Mouse (Mus musculus) left cerebral cortex, adult 2 months (tissue): Measurements from ENCODE around the gene Tmem239. TPM values are rescaled to one million over a fixed set of nuclear protein-coding genes. Genes with fewer than 3 reads are reported as not detected.
A peak's percentile ranks its signal among the peaks of the same experiment; 100 is the strongest.

ENCODE experiments used
- DNase-seq, 2 experiments: peaks; one replicate each; pipeline ENCODE4 v3.0.0; 2021 to 2022; ENCODE audit warnings: low spot score in 2 of 2, mixed read lengths in 1 of 2; ENCODE audit errors: extremely low spot score in 1 of 2
- H3K27ac ChIP-seq: fragments of 200-600 bp; 2 replicates; pipeline ENCODE4 v1.8.1; 2022
- H3K4me3 ChIP-seq: fragments of 200-600 bp; 2 replicates; pipeline ENCODE4 v1.8.1; 2022
- CTCF ChIP-seq: fragments of 200-600 bp; IDR thresholded peaks from 2 replicates; pipeline ENCODE4 v1.8.1; 2022; ENCODE audit warnings: antibody characterized with exemption, mild to moderate bottlenecking, moderate library complexity
- intact Hi-C: fragments of 180-260 bp; cut with DNase I; formaldehyde crosslinking; loops from one replicate; pipeline ENCODE4 v1.15.1; 2025
- total RNA-seq, 2 experiments: library from RNA; stranded (reverse); gene quantifications; 2 replicates each; pipeline ENCODE4 v1.2.3; 2021

Tmem239 gene
- total RNA-seq, 2 experiments from 2014 or later, result not detected

DNA sequence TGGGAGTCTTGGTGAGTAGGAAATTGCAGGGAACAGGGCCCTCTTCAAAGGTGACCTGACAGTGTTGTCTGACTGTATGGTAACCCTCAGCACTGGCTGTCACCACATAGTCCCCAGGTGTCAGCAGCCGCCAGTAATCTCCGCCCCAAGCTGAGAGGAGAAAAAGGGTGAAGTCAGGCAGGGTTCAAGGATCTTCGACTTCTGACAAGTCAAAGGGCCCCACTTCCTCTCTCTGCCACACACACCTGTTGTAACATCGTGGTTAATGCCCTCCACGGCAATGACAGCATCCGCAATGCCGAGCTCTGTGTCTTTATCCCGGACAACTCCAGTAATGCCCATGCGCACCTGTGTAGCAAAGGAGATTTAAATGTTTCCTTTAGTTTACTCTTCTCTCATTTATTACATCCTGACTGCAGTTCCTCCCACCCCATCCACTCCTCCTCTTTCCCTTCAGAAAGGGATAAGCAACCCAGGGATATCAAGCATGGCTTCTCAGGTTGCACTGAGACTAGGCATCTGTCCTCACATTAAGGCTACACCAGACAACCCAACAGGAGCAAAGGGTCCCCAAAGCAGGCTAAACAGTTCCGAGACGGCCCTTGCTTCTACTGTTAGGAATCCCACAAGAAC is 15.2 kb upstream of the Tmem239 start:
- TF ChIP-seq CTCF, result no peak
- DNase-seq, result no peak
- H3K27ac ChIP-seq, result no peak overlapping the region
- intact Hi-C loops, result no loop called here
- H3K4me3 ChIP-seq, result no peak overlapping the region

DNA sequence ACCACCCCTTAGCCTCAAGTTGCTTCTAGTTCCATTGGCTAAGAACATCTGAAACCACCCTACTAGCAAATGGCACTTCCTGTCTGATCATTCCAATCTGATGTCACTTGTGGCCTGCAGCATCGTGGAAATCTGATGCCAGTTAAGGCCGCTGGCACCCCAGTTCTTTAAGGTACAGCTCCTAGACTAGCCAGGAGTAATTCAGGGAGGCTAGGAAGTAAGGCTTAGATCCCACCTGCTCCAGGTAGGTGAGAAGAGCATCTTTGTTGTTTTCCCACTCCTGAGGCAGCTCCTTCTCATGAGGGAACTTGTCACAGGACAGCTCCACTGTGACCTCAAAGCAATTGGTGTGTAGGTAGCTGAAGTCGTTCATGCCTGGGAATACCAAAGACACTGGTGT is 13.4 kb upstream of the Tmem239 start:
- intact Hi-C loops, result no loop called here
- no peak for TF ChIP-seq CTCF
- DNase-seq, result no peak
- H3K4me3 ChIP-seq, result no peak overlapping the region
- H3K27ac ChIP-seq, result no peak overlapping the region

DNA sequence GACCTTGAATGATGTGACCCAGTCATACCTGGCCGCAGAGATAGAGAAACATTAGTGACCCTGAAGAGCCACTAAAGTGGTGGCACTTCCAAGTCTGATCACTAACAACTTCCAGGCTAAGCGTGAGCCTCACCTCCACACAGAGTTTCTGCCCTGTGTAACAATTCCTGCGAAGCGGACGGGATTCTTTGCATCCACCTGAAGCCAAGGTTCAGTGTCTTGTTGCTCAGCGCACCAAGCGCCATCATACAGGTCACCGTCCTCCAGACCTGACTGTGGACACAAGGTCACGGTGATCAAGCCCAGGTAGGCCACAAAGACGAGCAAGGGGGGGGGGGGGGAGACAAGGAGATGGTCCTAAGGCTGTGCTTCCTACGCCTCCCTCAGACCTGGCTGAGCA is 10.6 kb upstream of the Tmem239 start:
- TF ChIP-seq CTCF, result no peak
- Histone ChIP-seq H3K4me3 (no peak overlapping the region), H3K27ac (no peak overlapping the region)
- DNase-seq, result no peak
- intact Hi-C loops, result no loop called here

DNA sequence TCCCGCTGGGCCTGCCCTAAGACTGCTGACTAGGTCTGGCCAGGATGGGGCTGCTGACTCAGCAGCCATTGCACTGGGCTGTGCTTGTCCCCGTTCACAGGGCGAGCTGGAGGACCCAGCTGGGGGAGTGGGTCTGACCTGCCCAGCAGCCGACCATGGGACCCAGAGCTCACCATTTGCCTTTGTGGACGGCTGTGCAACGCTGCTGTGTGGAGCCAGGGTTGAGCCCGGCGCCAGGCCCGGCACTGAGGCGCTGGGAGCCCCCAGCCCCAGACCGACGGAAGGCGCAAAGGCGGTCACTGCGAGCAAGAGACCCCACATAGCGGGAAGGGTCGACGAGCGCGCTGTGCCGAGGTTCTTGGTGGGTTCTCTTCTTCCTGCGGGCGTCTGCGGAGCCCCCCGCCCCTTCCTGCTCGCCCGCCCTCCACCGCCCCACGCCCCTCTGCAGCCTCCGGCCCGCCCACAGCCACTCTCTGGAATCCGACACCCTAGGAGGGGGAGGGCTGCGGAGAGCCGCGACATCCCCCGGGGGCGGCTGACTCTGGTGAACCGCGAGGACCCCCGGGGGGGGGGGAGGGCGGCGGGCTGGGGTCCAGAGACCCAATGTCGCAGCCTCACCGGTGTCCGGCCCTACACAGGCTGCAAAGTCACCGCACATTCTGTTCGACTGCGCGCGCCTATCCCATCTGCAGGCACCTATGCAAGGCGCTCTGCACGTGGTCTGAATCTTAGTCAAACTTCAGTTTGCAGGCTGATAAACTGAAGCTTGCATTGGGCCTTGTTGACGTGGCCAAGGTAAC is 8.9 kb upstream of the Tmem239 start, which contains the start of gene Cpxm1:
Cpxm1 (minus strand) TSS at position 389 of the 800 bp plus-strand sequence.
- Histone ChIP-seq H3K27ac (no peak within 1 kb of the TSS), H3K4me3 (peak within 1 kb of the TSS; percentile 43)
- no peak for TF ChIP-seq CTCF
- no peak for DNase-seq
- intact Hi-C loops, result no loop called here

DNA sequence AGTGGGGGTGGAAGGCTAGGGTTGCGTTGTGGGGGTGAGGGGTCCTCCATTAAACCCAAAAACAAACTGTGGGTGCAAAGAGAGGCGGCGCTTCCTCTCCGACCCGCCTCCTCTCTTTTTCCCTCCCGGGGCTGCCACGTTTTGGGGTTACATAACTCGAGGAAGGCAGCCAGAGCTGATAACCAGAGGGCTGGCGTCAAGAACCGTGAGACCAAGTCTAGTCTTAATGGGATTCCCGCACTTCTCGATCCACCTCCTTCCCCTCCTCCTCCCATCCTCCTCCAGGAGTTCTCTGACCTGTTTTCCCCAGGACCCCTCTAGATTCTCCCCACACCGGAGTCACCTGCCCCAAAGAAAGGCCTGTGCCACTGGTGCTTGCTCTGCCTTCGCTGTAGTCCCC is 8.2 kb upstream of the Tmem239 start:
- intact Hi-C loops, result no loop called here
- DNase-seq, result no peak
- TF ChIP-seq CTCF, result no peak
- H3K4me3 ChIP-seq, result peak overlapping the region; percentile 43
- H3K27ac ChIP-seq, result no peak overlapping the region

DNA sequence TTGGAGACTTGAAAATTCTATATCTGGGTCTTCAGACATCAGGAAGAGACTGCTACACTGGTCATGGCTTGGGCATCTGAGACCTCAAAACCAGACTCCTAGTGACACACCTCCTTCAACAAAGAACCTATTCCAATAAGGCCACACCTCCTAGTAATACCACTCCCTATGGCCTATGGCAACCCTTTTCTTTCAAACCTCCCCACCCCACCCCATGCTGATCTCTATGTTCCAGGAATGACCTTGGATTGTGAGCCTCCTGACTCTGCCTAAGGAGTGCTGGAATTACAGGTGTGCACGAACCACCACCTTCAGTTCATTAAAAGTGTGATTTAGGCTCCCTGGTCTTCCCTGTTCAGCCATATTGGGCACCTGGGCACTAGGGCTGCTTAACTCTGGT is 6.2 kb upstream of the Tmem239 start:
- intact Hi-C loops, result no loop called here
- H3K4me3 ChIP-seq, result no peak overlapping the region

DNA sequence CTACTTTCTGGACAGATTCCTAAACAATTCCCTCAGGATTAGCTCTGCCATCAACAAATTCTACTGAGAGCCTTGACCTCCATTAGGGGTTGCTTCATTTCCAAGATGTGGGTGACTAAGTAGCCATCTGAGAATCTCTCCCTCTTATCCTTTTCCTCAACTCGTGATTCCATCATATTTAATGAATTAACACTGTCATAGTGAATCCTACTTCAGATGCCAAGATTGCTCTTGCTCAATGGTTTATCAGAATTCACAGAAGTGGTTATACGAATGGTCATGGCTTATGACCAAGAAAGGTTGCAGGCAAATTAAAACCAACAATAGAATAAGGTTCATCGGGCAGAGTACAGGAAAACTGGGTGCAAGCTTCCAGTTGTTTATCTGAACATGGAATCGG is 4.4 kb upstream of the Tmem239 start:
- Histone ChIP-seq H3K27ac (no peak overlapping the region), H3K4me3 (no peak overlapping the region)
- no peak for TF ChIP-seq CTCF
- intact Hi-C loops, result no loop called here
- DNase-seq, result no peak

More for the DNA sequence above, 6.2 kb upstream of the Tmem239 start:
- DNase-seq, result no peak
- TF ChIP-seq CTCF, result no peak
- H3K27ac ChIP-seq, result no peak overlapping the region

DNA sequence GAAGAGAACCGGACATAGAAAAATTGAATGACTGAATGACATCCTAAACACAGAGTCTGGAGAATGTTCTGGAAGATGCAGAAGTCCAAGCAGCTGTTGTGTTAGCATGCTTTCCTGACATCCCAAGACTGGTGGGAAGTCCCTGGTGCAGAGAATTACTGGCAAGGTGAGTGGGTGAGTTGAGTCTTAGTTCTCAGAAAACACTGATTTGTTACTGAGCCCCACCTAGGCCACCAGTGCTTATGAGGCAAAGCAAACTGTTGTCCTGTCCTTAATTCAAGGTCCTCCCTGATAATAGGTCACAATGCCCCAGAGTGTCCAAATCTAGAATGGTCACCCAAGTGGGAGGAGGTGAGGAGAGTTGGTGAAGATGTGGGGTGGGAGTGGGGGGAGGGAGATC is 1.3 kb upstream of the Tmem239 start, which contains the start of the genes Gm28372 and 1700020A23Rik:
Gm28372 (plus strand) TSS at position 301 of the 400 bp plus-strand sequence.
1700020A23Rik (plus strand) TSS at position 321 of the 400 bp plus-strand sequence.
- Histone ChIP-seq H3K27ac (no peak within 1 kb of the TSS), H3K4me3 (no peak within 1 kb of the TSS)
- no peak for TF ChIP-seq CTCF
- DNase-seq, result no peak
- intact Hi-C loops, result no loop called here

DNA sequence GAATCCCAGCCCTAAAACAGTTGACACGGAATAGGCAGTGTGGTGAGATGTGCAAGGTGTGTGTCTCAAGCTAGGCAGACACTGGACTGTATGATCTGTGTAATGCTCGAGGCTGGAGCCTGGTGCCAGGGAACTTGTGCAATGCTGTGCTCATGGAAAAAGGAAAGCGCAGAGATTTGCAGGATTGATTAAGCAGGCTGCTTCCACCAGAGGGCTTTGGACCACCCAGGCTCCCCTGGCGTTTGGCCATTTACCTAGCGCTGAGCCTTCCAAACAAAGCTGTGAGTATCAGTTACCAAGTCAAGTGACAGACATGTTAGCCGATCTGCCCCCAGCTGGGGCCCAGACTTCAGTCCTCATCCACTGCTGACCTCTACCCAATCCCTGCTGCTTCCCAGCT is 1.9 kb downstream of the Tmem239 start:
- no peak overlapping the region for H3K27ac ChIP-seq
- TF ChIP-seq CTCF, result no peak
- no peak overlapping the region for H3K4me3 ChIP-seq
- DNase-seq, result no peak
- intact Hi-C loops, result no loop called here

DNA sequence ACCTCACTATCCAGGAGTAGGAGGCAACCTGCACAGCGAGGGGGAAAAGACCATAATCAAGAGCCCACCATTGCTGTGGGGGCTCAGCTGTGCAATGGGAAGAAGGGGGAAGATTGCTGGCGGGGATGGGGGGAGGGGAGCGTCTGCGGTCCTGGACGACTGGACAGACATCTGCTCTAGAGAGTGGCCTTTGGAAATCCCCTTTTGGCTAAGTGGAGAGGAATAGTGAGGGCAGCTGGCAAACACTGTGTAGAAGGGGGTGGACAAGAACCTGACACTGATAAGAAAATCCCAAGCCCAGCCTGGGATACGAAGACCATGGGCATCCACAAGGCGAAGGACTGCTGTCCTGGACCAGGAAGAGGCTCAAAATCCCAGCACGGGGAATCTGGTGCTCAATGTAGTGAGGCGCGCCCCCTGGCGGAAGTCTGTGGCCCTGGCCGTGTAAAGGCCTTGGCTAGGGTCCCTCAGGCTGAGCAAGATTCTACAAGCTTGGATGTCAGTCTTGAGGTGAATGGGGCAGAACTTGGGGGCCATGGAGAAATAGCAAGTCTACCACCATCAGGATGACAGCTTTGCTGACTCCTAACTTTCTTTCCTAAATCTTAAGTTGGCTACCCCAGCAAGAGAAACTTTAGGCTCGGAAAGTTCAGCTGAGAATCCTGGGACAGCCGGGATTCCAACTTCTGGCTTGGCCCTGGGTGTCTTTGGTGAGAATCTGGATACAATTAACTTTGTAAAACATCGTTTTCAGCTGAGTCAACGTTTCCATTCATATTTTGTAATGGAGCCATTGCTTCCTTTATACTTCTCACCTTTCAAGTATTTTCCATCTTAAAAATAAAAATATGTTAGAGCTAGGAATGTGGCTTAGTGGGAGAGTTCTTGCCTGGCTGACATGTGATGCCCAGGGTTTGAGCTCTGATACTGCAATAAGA is 5.5 kb downstream of the Tmem239 start:
- no peak overlapping the region for H3K27ac ChIP-seq
- peak; percentile 69 to 81 for DNase-seq
- TF ChIP-seq CTCF, result peak; percentile 96
- no peak overlapping the region for H3K4me3 ChIP-seq
- intact Hi-C loops, result loop anchor here (1.0 kb wide), 1 partner anchor 121 kb away; no protein-coding TSS in a partner anchor

DNA sequence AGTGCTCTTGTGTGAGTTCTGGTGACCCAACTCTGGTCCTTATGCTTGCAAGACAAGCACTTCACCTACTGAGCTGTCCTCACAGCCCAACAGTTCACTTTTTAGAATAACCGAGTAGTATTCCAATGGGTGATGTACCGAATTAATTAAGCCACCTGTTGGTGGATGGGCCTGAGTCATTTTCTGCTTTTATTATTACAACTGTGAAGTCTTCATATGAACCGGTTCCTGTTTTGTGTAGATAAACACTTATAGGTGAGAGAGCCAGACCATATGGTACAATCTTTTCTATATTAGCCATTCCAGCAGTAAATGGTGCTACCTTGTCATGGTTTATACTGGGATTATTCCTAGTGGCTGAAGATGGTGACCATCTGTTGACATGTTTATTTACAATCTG is 6.5 kb downstream of the Tmem239 start:
- H3K27ac ChIP-seq, result no peak overlapping the region
- intact Hi-C loops, result loop anchor here (1.0 kb wide), 1 partner anchor 121 kb away; no protein-coding TSS in a partner anchor

More for the DNA sequence above, 6.5 kb downstream of the Tmem239 start:
- TF ChIP-seq CTCF, result no peak
- DNase-seq, result no peak
- H3K4me3 ChIP-seq, result no peak overlapping the region
